Mouse (Mus musculus): ENCODE measurements around the gene Kcnj9. TPM values are rescaled to one million over a fixed set of nuclear protein-coding genes. Genes with fewer than 3 reads are reported as not detected.

Kcnj9 gene
- polyA plus RNA-seq, 1 experiment from 2014 or later = 2.7 TPM

- peak overlapping the region; percentile 69 for H3K9ac ChIP-seq (replicated peaks; ENCODE audit: low read depth, low read length)
- H3K36me3 ChIP-seq (ENCODE audit: control insufficient read depth, insufficient read depth, low read length) = no peaks in the 10 kb centered on the region
- 7% methylated on average over 22 of the region's 23 CpGs for WGBS
- peak overlapping the region; percentile 78 for H3K27ac ChIP-seq (ENCODE audit: low read depth, low read length)
- peak; percentile 2; the same call in 1 of the 2 replicates for ATAC-seq (ENCODE audit: low read depth)
- peak overlapping the region; percentile 89 for H3K4me2 ChIP-seq (ENCODE audit: low read depth, low read length)
- peak overlapping the region; percentile 50 for H3K4me3 ChIP-seq (ENCODE audit: low read depth, low read length)
- H3K4me1 ChIP-seq (ENCODE audit: control insufficient read depth, insufficient read depth, low read length) = peaks cover 13% of the 10 kb centered on the region
- H3K27me3 ChIP-seq (ENCODE audit: control insufficient read depth, insufficient read depth, low read length) = no peaks in the 10 kb centered on the region
- H3K9me3 ChIP-seq (ENCODE audit: control insufficient read depth, low read length) = no peaks in the 10 kb centered on the region
These were observed 17.7 kb downstream of the Kcnj9 start for GRCm38 (mm10) chr1:172311248-172311906.

GRCm38 (mm10) chr1:172309699-172310398, 19.3 kb downstream of the Kcnj9 start:
- H3K9ac ChIP-seq (replicated peaks; ENCODE audit: low read depth, low read length) = no peak overlapping the region; the same call in 1 of the 2 replicates
- no peaks in the 10 kb centered on the region for H3K9me3 ChIP-seq (ENCODE audit: control insufficient read depth, low read length)
- under 1% methylated on average over 14 of the region's 14 CpGs for WGBS
- peaks cover 13% of the 10 kb centered on the region for H3K4me1 ChIP-seq (ENCODE audit: control insufficient read depth, insufficient read depth, low read length)
- ATAC-seq (ENCODE audit: low read depth) = peak; percentile 71
- no peaks in the 10 kb centered on the region for H3K27me3 ChIP-seq (ENCODE audit: control insufficient read depth, insufficient read depth, low read length)
- H3K4me3 ChIP-seq (ENCODE audit: low read depth, low read length) = peak overlapping the region; percentile 16; the same call in 1 of the 2 replicates
- peak overlapping the region; percentile 74 for H3K27ac ChIP-seq (ENCODE audit: low read depth, low read length)
- peak overlapping the region; percentile 57 for H3K4me2 ChIP-seq (ENCODE audit: low read depth, low read length)
- H3K36me3 ChIP-seq (ENCODE audit: control insufficient read depth, insufficient read depth, low read length) = no peaks in the 10 kb centered on the region

- Histone ChIP-seq H3K4me1 (ENCODE audit: control insufficient read depth, insufficient read depth, low read length) (peaks cover 13% of the 10 kb centered on the region), H3K27me3 (ENCODE audit: control insufficient read depth, insufficient read depth, low read length) (no peaks in the 10 kb centered on the region), H3K9me3 (ENCODE audit: control insufficient read depth, low read length) (no peaks in the 10 kb centered on the region), H3K4me3 (ENCODE audit: low read depth, low read length) (no peak overlapping the region), H3K27ac (ENCODE audit: low read depth, low read length) (peak overlapping the region; percentile 40), H3K4me2 (ENCODE audit: low read depth, low read length) (no peak overlapping the region), H3K36me3 (ENCODE audit: control insufficient read depth, insufficient read depth, low read length) (no peaks in the 10 kb centered on the region), H3K9ac (replicated peaks; ENCODE audit: low read depth, low read length) (no peak overlapping the region)
- 73% methylated on average over 1 of the region's 1 CpGs for WGBS
- ATAC-seq (ENCODE audit: low read depth) = no peak
These were observed 20.7 kb downstream of the Kcnj9 start for GRCm38 (mm10) chr1:172308409-172308808.

GRCm38 (mm10) chr1:172307936-172308335, 21.2 kb downstream of the Kcnj9 start:
- 53% methylated on average over 10 of the region's 10 CpGs for WGBS
- peaks cover 9% of the 10 kb centered on the region for H3K4me1 ChIP-seq (ENCODE audit: control insufficient read depth, insufficient read depth, low read length)

GRCm38 (mm10) chr1:172306885-172307284, 22.2 kb downstream of the Kcnj9 start:
- Histone ChIP-seq H3K9ac (replicated peaks; ENCODE audit: low read depth, low read length) (no peak overlapping the region), H3K4me3 (ENCODE audit: low read depth, low read length) (no peak overlapping the region), H3K27ac (ENCODE audit: low read depth, low read length) (no peak overlapping the region), H3K27me3 (ENCODE audit: control insufficient read depth, insufficient read depth, low read length) (no peaks in the 10 kb centered on the region), H3K9me3 (ENCODE audit: control insufficient read depth, low read length) (no peaks in the 10 kb centered on the region), H3K4me2 (ENCODE audit: low read depth, low read length) (no peak overlapping the region), H3K4me1 (ENCODE audit: control insufficient read depth, insufficient read depth, low read length) (peaks cover 3% of the 10 kb centered on the region), H3K36me3 (ENCODE audit: control insufficient read depth, insufficient read depth, low read length) (no peaks in the 10 kb centered on the region)
- WGBS = 71% methylated on average over 6 of the region's 6 CpGs
- ATAC-seq (ENCODE audit: low read depth) = no peak

More at GRCm38 (mm10) chr1:172307936-172308335, 21.2 kb downstream of the Kcnj9 start:
- ATAC-seq (ENCODE audit: low read depth) = no peak
- H3K27me3 ChIP-seq (ENCODE audit: control insufficient read depth, insufficient read depth, low read length) = no peaks in the 10 kb centered on the region
- no peaks in the 10 kb centered on the region for H3K36me3 ChIP-seq (ENCODE audit: control insufficient read depth, insufficient read depth, low read length)
- no peak overlapping the region for H3K4me2 ChIP-seq (ENCODE audit: low read depth, low read length)
- peak overlapping the region; percentile 40 for H3K27ac ChIP-seq (ENCODE audit: low read depth, low read length)
- H3K9me3 ChIP-seq (ENCODE audit: control insufficient read depth, low read length) = no peaks in the 10 kb centered on the region
- no peak overlapping the region for H3K4me3 ChIP-seq (ENCODE audit: low read depth, low read length)
- H3K9ac ChIP-seq (replicated peaks; ENCODE audit: low read depth, low read length) = no peak overlapping the region

- Histone ChIP-seq H3K9me3 (ENCODE audit: control insufficient read depth, low read length) (no peaks in the 10 kb centered on the region), H3K27ac (ENCODE audit: low read depth, low read length) (no peak overlapping the region), H3K4me2 (ENCODE audit: low read depth, low read length) (no peak overlapping the region), H3K4me1 (ENCODE audit: control insufficient read depth, insufficient read depth, low read length) (peaks cover 3% of the 10 kb centered on the region; the same call in 1 of the 2 replicates), H3K9ac (replicated peaks; ENCODE audit: low read depth, low read length) (no peak overlapping the region), H3K27me3 (ENCODE audit: control insufficient read depth, insufficient read depth, low read length) (no peaks in the 10 kb centered on the region), H3K4me3 (ENCODE audit: low read depth, low read length) (no peak overlapping the region), H3K36me3 (ENCODE audit: control insufficient read depth, insufficient read depth, low read length) (no peaks in the 10 kb centered on the region)
- WGBS = 85% methylated on average over 4 of the region's 4 CpGs
- ATAC-seq (ENCODE audit: low read depth) = no peak
These were observed 22.9 kb downstream of the Kcnj9 start for GRCm38 (mm10) chr1:172306196-172306595.

GRCm38 (mm10) chr1:172305635-172306034, 23.5 kb downstream of the Kcnj9 start:
- H3K4me2 ChIP-seq (ENCODE audit: low read depth, low read length) = no peak overlapping the region
- H3K4me1 ChIP-seq (ENCODE audit: control insufficient read depth, insufficient read depth, low read length) = 0 out of 2 replicates have a peak, but pooled peaks cover 3% of the 10 kb centered on the region
- no peak overlapping the region for H3K9ac ChIP-seq (replicated peaks; ENCODE audit: low read depth, low read length)
- no peak overlapping the region for H3K4me3 ChIP-seq (ENCODE audit: low read depth, low read length)
- no peak overlapping the region for H3K27ac ChIP-seq (ENCODE audit: low read depth, low read length)
- ATAC-seq (ENCODE audit: low read depth) = no peak
- WGBS = 75% methylated on average over 3 of the region's 3 CpGs
- no peaks in the 10 kb centered on the region for H3K9me3 ChIP-seq (ENCODE audit: control insufficient read depth, low read length)
- H3K27me3 ChIP-seq (ENCODE audit: control insufficient read depth, insufficient read depth, low read length) = no peaks in the 10 kb centered on the region
- H3K36me3 ChIP-seq (ENCODE audit: control insufficient read depth, insufficient read depth, low read length) = no peaks in the 10 kb centered on the region

GRCm38 (mm10) chr1:172305153-172305552, 24.0 kb downstream of the Kcnj9 start:
- 0 out of 2 replicates have a peak, but pooled peaks cover 3% of the 10 kb centered on the region for H3K4me1 ChIP-seq (ENCODE audit: control insufficient read depth, insufficient read depth, low read length)
- no peak overlapping the region for H3K9ac ChIP-seq (replicated peaks; ENCODE audit: low read depth, low read length)
- 93% methylated on average over 2 of the region's 2 CpGs for WGBS
- H3K4me3 ChIP-seq (ENCODE audit: low read depth, low read length) = no peak overlapping the region
- H3K9me3 ChIP-seq (ENCODE audit: control insufficient read depth, low read length) = no peaks in the 10 kb centered on the region
- no peaks in the 10 kb centered on the region for H3K27me3 ChIP-seq (ENCODE audit: control insufficient read depth, insufficient read depth, low read length)
- no peak for ATAC-seq (ENCODE audit: low read depth)
- H3K36me3 ChIP-seq (ENCODE audit: control insufficient read depth, insufficient read depth, low read length) = no peaks in the 10 kb centered on the region
- no peak overlapping the region for H3K4me2 ChIP-seq (ENCODE audit: low read depth, low read length)
- H3K27ac ChIP-seq (ENCODE audit: low read depth, low read length) = no peak overlapping the region

GRCm38 (mm10) chr1:172304443-172304842, 24.7 kb downstream of the Kcnj9 start:
- 0 out of 2 replicates have a peak, but pooled peaks cover 3% of the 10 kb centered on the region for H3K4me1 ChIP-seq (ENCODE audit: control insufficient read depth, insufficient read depth, low read length)
- no peak for ATAC-seq (ENCODE audit: low read depth)
- no peak overlapping the region for H3K4me3 ChIP-seq (ENCODE audit: low read depth, low read length)
- no peak overlapping the region for H3K27ac ChIP-seq (ENCODE audit: low read depth, low read length)
- H3K36me3 ChIP-seq (ENCODE audit: control insufficient read depth, insufficient read depth, low read length) = no peaks in the 10 kb centered on the region
- WGBS = 78% methylated on average over 6 of the region's 6 CpGs
- no peaks in the 10 kb centered on the region for H3K9me3 ChIP-seq (ENCODE audit: control insufficient read depth, low read length)
- H3K9ac ChIP-seq (replicated peaks; ENCODE audit: low read depth, low read length) = no peak overlapping the region
- no peaks in the 10 kb centered on the region for H3K27me3 ChIP-seq (ENCODE audit: control insufficient read depth, insufficient read depth, low read length)
- H3K4me2 ChIP-seq (ENCODE audit: low read depth, low read length) = no peak overlapping the region

Data from neural tube, embryonic 14.5 days (tissue).